Mouse (Mus musculus): Measurements from ENCODE around the gene Thsd1. TPM values are rescaled to one million over a fixed set of nuclear protein-coding genes. Genes with fewer than 3 reads are reported as not detected.

Thsd1 gene
- polyA plus RNA-seq, 1 experiment from 2014 or later = 13.3 TPM

DNA sequence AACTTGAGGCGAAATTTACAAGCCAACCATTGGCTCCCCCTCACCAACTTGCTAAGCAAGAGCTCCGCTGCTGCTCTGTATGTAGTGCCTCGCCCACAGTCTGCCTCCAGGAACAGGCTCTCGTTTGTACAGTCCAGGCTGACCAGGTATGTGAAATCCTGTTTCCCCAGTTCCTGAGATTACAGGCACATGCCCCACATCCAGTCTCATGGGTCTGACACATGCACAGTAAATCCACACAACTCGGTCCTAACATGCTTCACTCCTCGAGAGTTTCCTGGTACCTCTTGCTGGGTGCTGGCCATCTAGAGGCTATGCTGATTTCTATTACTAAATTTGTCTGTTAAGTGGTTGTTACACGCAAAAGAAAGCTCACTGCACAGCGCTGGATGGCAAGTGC, 752 bp upstream of the Thsd1 start:
- Histone ChIP-seq H3K27me3 (0 out of 2 replicates have a peak, but pooled peaks cover 5% of the 10 kb centered on the region), H3K4me2 (replicated peaks) (no peak overlapping the region), H3K4me1 (no peaks in the 10 kb centered on the region), H3K27ac (replicated peaks) (no peak overlapping the region), H3K9me3 (replicated peaks) (no peaks in the 10 kb centered on the region), H3K4me3 (replicated peaks) (no peak overlapping the region), H3K36me3 (peaks cover 16% of the 10 kb centered on the region; the same call in 1 of the 2 replicates), H3K9ac (no peak overlapping the region)
- no peak for ATAC-seq (ENCODE audit: insufficient number of reproducible peaks, low FRiP score, low TSS enrichment, low read depth)
- 49% methylated on average over 8 of the region's 8 CpGs for WGBS

DNA sequence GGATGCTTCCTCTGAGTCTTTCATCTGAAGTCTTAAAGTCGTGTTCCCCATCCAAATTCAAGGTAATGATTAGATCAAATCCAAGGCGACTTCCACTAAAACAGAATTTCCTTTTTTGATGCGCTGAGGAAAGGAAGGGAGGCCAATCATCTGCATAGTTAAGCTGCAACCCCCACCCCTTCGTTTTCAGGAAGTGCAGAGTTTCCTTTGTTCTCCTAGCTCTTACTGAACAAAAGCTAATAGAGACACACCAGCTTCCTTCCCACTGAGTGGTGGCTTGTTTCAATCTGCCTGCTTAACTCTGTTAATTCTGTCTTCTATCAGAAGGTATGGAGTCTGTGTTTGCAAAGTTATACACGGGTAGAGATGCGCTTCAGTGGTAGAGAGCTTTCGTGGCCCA, 1.5 kb downstream of the Thsd1 start:
- H3K4me3 ChIP-seq (replicated peaks) = no peak overlapping the region
- WGBS = 39% methylated on average over 7 of the region's 7 CpGs
- ATAC-seq (ENCODE audit: insufficient number of reproducible peaks, low FRiP score, low TSS enrichment, low read depth) = no peak

GRCm38 (mm10) chr8:22242986-22243385, 15.9 kb downstream of the Thsd1 start:
- Histone ChIP-seq H3K9me3 (replicated peaks) (no peaks in the 10 kb centered on the region), H3K27me3 (no peaks in the 10 kb centered on the region), H3K27ac (replicated peaks) (no peak overlapping the region), H3K4me3 (replicated peaks) (no peak overlapping the region), H3K4me1 (no peaks in the 10 kb centered on the region), H3K4me2 (replicated peaks) (no peak overlapping the region), H3K9ac (no peak overlapping the region), H3K36me3 (no peaks in the 10 kb centered on the region)
- WGBS = 89% methylated on average over 9 of the region's 9 CpGs
- no peak for ATAC-seq (ENCODE audit: insufficient number of reproducible peaks, low FRiP score, low TSS enrichment, low read depth)

More for the DNA sequence above, 1.5 kb downstream of the Thsd1 start:
- no peaks in the 10 kb centered on the region for H3K36me3 ChIP-seq
- no peak overlapping the region for H3K9ac ChIP-seq
- no peaks in the 10 kb centered on the region for H3K9me3 ChIP-seq (replicated peaks)
- no peak overlapping the region for H3K27ac ChIP-seq (replicated peaks)
- H3K4me1 ChIP-seq = no peaks in the 10 kb centered on the region
- no peak overlapping the region for H3K4me2 ChIP-seq (replicated peaks)
- H3K27me3 ChIP-seq = 0 out of 2 replicates have a peak, but pooled peaks cover 5% of the 10 kb centered on the region

- no peaks in the 10 kb centered on the region for H3K36me3 ChIP-seq
- no peak overlapping the region for H3K4me2 ChIP-seq (replicated peaks)
- ATAC-seq (ENCODE audit: insufficient number of reproducible peaks, low FRiP score, low TSS enrichment, low read depth) = no peak
- no peak overlapping the region for H3K4me3 ChIP-seq (replicated peaks)
- no peak overlapping the region for H3K9ac ChIP-seq
- H3K27me3 ChIP-seq = no peaks in the 10 kb centered on the region
- 62% methylated on average over 1 of the region's 1 CpGs for WGBS
- no peaks in the 10 kb centered on the region for H3K9me3 ChIP-seq (replicated peaks)
- H3K4me1 ChIP-seq = no peaks in the 10 kb centered on the region
- no peak overlapping the region for H3K27ac ChIP-seq (replicated peaks)
Measured at GRCm38 (mm10) chr8:22245663-22246062, 18.6 kb downstream of the Thsd1 start.

GRCm38 (mm10) chr8:22247956-22248355, 20.8 kb downstream of the Thsd1 start:
- Histone ChIP-seq H3K9ac (no peak overlapping the region), H3K4me1 (no peaks in the 10 kb centered on the region), H3K36me3 (no peaks in the 10 kb centered on the region), H3K9me3 (replicated peaks) (no peaks in the 10 kb centered on the region), H3K4me2 (replicated peaks) (no peak overlapping the region), H3K27ac (replicated peaks) (no peak overlapping the region), H3K27me3 (no peaks in the 10 kb centered on the region), H3K4me3 (replicated peaks) (no peak overlapping the region)
- ATAC-seq (ENCODE audit: insufficient number of reproducible peaks, low FRiP score, low TSS enrichment, low read depth) = no peak
- WGBS = 61% methylated on average over 12 of the region's 12 CpGs

DNA sequence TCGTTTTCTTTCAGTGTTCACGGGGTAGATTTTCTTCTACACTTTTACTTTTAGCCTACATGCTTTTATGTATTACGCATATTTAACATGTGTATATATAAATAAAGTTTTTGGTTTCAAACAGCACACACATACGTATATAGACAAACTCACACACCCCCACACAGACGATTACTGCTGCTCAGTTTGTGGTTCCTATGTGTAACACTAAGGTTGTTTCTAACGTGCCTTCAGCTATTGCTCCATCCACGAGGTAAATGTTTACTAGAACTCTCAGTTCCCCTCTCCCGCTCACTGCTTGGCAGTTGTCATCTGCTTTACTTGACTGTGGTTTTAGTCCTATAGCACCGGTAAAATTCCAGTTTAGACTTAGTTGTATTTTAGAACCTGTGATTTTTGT, 22.0 kb downstream of the Thsd1 start:
- Histone ChIP-seq H3K9me3 (replicated peaks) (no peaks in the 10 kb centered on the region), H3K27ac (replicated peaks) (no peak overlapping the region), H3K9ac (no peak overlapping the region), H3K36me3 (no peaks in the 10 kb centered on the region), H3K4me1 (no peaks in the 10 kb centered on the region), H3K27me3 (no peaks in the 10 kb centered on the region), H3K4me2 (replicated peaks) (no peak overlapping the region), H3K4me3 (replicated peaks) (no peak overlapping the region)
- ATAC-seq (ENCODE audit: insufficient number of reproducible peaks, low FRiP score, low TSS enrichment, low read depth) = no peak
- WGBS = 72% methylated on average over 9 of the region's 9 CpGs

DNA sequence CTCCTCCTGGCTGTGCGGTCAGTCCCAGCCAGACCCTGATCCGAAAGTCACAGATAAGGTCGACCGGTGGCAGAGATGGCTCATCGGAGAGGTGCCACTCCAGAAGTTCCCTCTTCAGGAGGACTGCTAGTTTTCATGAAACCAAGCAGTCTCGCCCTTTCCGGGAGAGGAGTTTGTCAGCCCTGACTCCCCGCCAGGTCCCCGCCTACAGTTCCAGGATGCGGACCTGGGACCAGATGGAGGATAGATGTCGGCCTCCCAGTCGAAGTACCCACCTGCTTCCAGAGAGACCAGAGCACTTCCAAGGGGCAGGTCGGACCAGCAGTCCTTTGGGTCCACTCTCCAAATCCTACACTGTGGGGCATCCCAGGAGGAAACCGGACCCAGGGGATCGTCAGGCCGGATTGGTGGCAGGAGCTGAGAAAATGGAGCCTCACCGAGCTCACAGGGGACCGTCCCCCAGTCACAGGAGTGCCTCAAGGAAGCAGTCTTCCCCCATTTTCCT, 31.9 kb downstream of the Thsd1 start:
- H3K9ac ChIP-seq = no peak overlapping the region
- H3K4me2 ChIP-seq (replicated peaks) = no peak overlapping the region
- H3K27ac ChIP-seq (replicated peaks) = no peak overlapping the region
- H3K4me3 ChIP-seq (replicated peaks) = no peak overlapping the region
- no peak for ATAC-seq (ENCODE audit: insufficient number of reproducible peaks, low FRiP score, low TSS enrichment, low read depth)
- no peaks in the 10 kb centered on the region for H3K27me3 ChIP-seq
- 0 out of 2 replicates have a peak, but pooled peaks cover 5% of the 10 kb centered on the region for H3K4me1 ChIP-seq
- 85% methylated on average over 18 of the region's 18 CpGs for WGBS
- H3K9me3 ChIP-seq (replicated peaks) = no peaks in the 10 kb centered on the region
- H3K36me3 ChIP-seq = no peaks in the 10 kb centered on the region

DNA sequence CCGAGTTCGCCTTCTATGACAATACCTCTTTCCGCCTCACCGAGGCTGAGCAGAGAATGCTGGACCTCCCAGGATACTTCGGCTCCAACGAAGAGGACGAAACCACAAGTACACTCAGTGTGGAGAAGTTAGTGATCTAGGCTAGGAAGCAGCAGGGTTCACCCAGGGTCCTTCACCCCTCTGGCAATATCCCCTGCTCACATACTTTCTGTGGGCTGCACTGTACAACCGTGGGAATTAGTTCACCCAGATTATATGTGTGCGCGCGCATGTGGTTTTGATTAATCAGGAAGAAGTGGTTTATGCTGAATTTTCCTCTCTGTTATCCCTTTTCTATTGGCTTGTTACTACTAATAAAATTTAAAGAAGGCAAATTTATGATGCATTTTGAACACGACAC, 32.4 kb downstream of the Thsd1 start:
- WGBS = 61% methylated on average over 12 of the region's 12 CpGs
- no peak overlapping the region for H3K4me2 ChIP-seq (replicated peaks)
- peak overlapping the region; percentile 44; the same call in 1 of the 2 replicates for H3K27ac ChIP-seq (replicated peaks)
- H3K9me3 ChIP-seq (replicated peaks) = no peaks in the 10 kb centered on the region
- ATAC-seq (ENCODE audit: insufficient number of reproducible peaks, low FRiP score, low TSS enrichment, low read depth) = peak; percentile 56; the same call in 1 of the 2 replicates
- no peak overlapping the region for H3K9ac ChIP-seq
- H3K4me1 ChIP-seq = 0 out of 2 replicates have a peak, but pooled peaks cover 5% of the 10 kb centered on the region
- H3K4me3 ChIP-seq (replicated peaks) = no peak overlapping the region
- H3K27me3 ChIP-seq = no peaks in the 10 kb centered on the region
- no peaks in the 10 kb centered on the region for H3K36me3 ChIP-seq

DNA sequence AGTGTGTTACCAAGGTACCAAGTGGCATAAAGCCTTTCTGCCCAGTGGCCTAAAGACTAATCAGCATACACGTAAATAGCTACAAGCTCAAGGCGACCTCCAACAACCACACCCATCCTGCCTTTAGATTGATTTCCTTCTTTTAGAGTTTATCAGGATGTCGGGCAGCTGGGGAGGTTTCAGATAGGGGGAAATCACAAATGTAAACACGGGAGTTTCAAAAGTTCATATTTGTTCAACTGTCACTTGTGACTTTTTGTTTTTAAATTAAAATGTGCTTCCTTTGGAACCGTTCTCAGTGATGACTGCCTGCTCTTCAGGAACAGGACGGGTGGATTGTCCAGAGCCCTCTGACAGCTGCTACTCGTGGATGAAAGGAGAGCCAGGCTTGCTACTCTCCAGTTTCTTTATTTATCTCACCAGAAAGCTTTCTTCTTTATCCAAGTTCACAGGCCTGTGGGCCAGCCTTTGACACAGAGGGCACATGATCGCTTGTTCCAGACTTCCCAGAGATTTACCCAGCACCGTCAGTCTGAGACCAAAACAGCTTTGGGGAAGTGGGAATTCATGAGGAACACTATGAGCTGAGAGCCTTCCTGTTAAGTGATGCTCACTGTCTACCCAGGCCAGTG, 33.1 kb downstream of the Thsd1 start:
- Histone ChIP-seq H3K4me1 (0 out of 2 replicates have a peak, but pooled peaks cover 5% of the 10 kb centered on the region), H3K4me2 (replicated peaks) (no peak overlapping the region), H3K4me3 (replicated peaks) (no peak overlapping the region), H3K36me3 (no peaks in the 10 kb centered on the region), H3K9ac (no peak overlapping the region), H3K27me3 (no peaks in the 10 kb centered on the region), H3K9me3 (replicated peaks) (no peaks in the 10 kb centered on the region), H3K27ac (replicated peaks) (no peak overlapping the region; the same call in 1 of the 2 replicates)
- no peak for ATAC-seq (ENCODE audit: insufficient number of reproducible peaks, low FRiP score, low TSS enrichment, low read depth)
- WGBS = 49% methylated on average over 9 of the region's 9 CpGs

DNA sequence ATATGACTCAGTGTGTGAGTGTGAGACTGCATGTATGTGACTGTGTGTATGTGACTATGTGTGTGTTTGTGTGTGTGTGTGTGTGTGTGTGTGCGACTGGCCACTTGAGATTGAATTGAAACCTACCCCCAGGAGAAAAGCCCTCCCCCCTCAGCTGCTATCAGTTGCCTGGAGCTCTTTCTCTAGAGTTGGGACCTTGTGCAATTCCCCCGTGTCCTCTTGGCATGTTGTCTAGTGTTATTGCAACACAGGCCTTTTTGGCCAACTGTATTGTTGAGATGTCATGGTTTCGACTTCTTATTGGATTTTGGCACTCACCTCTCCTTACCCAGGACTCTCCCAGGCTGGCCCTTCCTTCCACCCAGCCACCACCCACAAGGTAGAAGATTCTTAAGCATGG, 35.2 kb downstream of the Thsd1 start:
- H3K4me1 ChIP-seq = 0 out of 2 replicates have a peak, but pooled peaks cover 5% of the 10 kb centered on the region
- H3K9ac ChIP-seq = no peak overlapping the region
- H3K9me3 ChIP-seq (replicated peaks) = no peaks in the 10 kb centered on the region
- no peaks in the 10 kb centered on the region for H3K27me3 ChIP-seq
- H3K4me3 ChIP-seq (replicated peaks) = no peak overlapping the region
- ATAC-seq (ENCODE audit: insufficient number of reproducible peaks, low FRiP score, low TSS enrichment, low read depth) = no peak
- no peak overlapping the region for H3K27ac ChIP-seq (replicated peaks)
- no peak overlapping the region for H3K4me2 ChIP-seq (replicated peaks)
- no peaks in the 10 kb centered on the region for H3K36me3 ChIP-seq
- WGBS = 83% methylated on average over 3 of the region's 3 CpGs

DNA sequence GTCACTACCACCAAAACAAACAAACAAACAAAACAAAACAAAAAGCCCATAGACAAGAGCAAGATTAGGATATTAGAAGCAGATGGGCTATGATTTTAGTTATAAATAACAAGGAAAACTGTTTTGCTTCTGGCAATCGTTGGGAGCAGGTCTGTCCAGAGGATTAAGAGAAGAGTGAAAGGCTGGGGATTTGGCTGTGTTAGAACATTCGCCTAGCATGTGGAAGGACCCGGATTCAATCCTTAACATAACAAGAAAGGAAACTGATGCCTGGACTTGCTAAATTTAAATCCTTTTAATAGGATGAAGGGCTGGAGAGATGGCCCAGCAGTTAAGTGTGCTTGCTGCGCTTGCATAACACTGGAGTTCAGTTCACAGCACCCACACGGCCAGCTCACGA, 37.2 kb downstream of the Thsd1 start:
- no peak for ATAC-seq (ENCODE audit: insufficient number of reproducible peaks, low FRiP score, low TSS enrichment, low read depth)
- no peaks in the 10 kb centered on the region for H3K9me3 ChIP-seq (replicated peaks)

GRCm38 (mm10) chr8:22264787-22265186, 37.7 kb downstream of the Thsd1 start:
- Histone ChIP-seq H3K9me3 (replicated peaks) (no peaks in the 10 kb centered on the region), H3K4me1 (0 out of 2 replicates have a peak, but pooled peaks cover 2% of the 10 kb centered on the region), H3K27me3 (no peaks in the 10 kb centered on the region), H3K4me2 (replicated peaks) (no peak overlapping the region), H3K36me3 (no peaks in the 10 kb centered on the region), H3K4me3 (replicated peaks) (no peak overlapping the region), H3K9ac (no peak overlapping the region), H3K27ac (replicated peaks) (no peak overlapping the region)
- no peak for ATAC-seq (ENCODE audit: insufficient number of reproducible peaks, low FRiP score, low TSS enrichment, low read depth)
- WGBS = 76% methylated on average over 6 of the region's 6 CpGs

More for the DNA sequence above, 37.2 kb downstream of the Thsd1 start:
- Histone ChIP-seq H3K9ac (no peak overlapping the region), H3K36me3 (no peaks in the 10 kb centered on the region), H3K4me3 (replicated peaks) (no peak overlapping the region), H3K27ac (replicated peaks) (no peak overlapping the region), H3K4me1 (0 out of 2 replicates have a peak, but pooled peaks cover 5% of the 10 kb centered on the region), H3K27me3 (no peaks in the 10 kb centered on the region), H3K4me2 (replicated peaks) (no peak overlapping the region)
- WGBS = 57% methylated on average over 6 of the region's 6 CpGs

Measured in embryonic facial prominence, embryonic 15.5 days (tissue).